Mouse (Mus musculus) embryo, embryonic 10 days (tissue): Measurements from ENCODE around the gene Scyl1.

Experiments
- DNase-seq: peaks from one replicate; pipeline ENCODE4 v3.0.0-alpha.2; 2015; ENCODE audit warnings: low spot score

Scyl1 gene

DNA sequence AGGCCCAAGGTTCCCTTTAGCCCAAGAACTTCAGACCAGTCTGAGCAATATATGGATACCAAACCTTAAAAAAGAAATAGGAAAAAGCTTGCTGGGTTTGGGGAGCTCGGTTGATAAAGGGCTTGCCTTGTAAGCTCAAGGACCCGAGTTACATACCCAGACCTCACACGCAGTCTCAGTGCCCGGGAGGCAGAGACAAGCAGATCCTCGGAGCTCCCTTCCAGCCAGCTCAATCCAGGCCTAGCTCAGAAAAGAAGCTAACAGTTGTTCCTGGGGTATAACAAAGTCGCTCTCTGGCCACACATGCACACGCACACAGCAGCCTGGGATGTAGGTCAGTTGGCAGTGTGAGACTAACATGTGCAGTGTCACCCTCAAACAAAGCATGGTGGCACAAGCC lies 16.7 kb upstream of the Scyl1 start:
- DNase-seq, result no peak

DNA sequence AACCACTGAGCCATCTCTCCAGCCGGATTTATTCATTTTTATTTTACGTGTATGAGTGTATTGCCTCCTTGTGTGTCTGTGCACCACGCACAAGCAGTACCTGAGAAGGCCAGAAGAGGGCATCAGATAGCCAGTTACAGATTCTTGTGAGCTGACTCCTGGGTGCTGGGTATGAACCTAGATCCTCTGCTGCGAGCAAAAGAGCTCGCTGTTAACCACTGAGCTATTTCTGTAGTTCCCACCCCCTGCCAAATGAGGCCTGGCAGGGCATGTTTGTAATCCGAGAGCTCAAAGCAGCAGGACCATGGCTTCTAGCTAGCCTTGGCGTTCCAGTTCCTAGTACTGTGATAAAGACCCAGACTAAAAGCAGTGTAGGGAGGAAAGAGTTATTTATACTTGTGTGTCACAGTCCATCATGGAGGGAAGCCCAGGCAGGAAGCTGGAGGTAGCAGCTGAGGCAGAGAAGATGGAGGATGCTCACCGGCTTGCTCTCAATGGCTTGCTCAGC lies 16.0 kb upstream of the Scyl1 start:
- DNase-seq, result peak; percentile 86

GRCm38 (mm10) chr19:5786441-5787114 lies 15.4 kb upstream of the Scyl1 start:
- DNase-seq, result peak; percentile 94

GRCm38 (mm10) chr19:5784958-5785577 lies 13.8 kb upstream of the Scyl1 start:
- no peak for DNase-seq

- no peak for DNase-seq
Measured at GRCm38 (mm10) chr19:5782121-5782520, 10.9 kb upstream of the Scyl1 start.

- DNase-seq, result no peak
Measured at GRCm38 (mm10) chr19:5781532-5781931, 10.3 kb upstream of the Scyl1 start.

GRCm38 (mm10) chr19:5780203-5780602 lies 9.0 kb upstream of the Scyl1 start:
- peak; percentile 32 for DNase-seq

DNA sequence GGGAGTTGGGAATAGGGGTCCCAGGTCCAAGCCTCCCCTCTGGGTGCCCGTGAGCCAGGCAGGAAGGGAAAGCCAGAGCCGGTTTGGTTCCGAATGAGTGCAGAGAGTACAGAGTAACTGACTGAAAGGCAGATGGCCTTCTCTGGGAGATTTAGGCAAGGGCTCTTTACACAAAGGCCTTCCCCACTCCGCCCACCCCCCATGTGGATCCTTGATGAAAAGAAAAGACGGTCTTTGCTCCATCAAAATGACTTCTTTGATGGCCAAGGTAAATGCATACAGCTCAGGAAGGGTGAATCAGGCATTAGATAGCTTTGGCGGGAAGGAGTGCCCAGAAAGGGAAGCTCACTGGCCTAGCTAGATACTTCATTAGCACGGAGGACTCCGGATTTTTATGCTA lies 7.1 kb upstream of the Scyl1 start:
- no peak for DNase-seq

GRCm38 (mm10) chr19:5777387-5778032 lies 6.3 kb upstream of the Scyl1 start:
- DNase-seq, result no peak

GRCm38 (mm10) chr19:5770311-5770710 lies 908 bp downstream of the Scyl1 start:
- DNase-seq, result no peak

DNA sequence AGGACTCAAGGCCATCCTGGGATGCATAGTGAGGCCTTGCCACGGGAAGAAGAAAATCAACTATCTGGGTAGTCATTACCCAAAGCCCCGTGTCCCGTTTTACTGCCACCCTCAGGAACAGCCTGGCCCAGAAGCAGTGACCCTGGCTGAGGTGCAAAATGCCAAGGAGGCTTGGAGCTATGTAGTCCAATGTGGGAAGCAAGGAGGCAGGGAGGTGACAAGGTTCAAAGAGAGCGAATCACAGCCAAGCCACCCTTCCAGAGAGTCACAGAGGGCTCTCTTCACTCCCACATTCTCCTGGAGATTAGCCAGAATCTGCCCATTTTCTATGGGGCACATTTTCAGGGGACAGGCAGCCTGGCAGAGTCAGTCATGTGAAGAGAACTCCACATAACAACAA lies 3.9 kb downstream of the Scyl1 start:
- no peak for DNase-seq

DNA sequence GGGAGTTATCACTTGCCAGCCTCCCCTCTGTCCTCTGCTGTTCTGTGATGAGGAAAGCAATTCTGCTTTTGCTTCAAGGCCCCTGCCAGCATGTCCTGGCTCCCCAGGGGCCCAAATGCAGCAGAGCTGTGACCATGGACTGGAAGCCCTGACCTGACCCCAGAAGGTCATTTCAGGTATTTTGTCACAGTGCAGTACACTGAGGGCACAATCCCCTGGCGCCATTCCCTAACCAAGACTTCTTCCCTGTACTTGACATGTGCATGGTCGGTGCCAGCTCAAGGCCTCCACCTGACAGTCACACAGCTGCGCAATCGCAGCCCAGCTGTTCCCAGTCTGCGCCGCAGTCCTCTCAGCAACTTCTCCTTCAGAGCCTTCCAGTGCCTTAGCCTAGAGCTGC lies 8.1 kb downstream of the Scyl1 start:
- no peak for DNase-seq

GRCm38 (mm10) chr19:5758878-5759403 lies 12.3 kb downstream of the Scyl1 start:
- no peak for DNase-seq

DNA sequence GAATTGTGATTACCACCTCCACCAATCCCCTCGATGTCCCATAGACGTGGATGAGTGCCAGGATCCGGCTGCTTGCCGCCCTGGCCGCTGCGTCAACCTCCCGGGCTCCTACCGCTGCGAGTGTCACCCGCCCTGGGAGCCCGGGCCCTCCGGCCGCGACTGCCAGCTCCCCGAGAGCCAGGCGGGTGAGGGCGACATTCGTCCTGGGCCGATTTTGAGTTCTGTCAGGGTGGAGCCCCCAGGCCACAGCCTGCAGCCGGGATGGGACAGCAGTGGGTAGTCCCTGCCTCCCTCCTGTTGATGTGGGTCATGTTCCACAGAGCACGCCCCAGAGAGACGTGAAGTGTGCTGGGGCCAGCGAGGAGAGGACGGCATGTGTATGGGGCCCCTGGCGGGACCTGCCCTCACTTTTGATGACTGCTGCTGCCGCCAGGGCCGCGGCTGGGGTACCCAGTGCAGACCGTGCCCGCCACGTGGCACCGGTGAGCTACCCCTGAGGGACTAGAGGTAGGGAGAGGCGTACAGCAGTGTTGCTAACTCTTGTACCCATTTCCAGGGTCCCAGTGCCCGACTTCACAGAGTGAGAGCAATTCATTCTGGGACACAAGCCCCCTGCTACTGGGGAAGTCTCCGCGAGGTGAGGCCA lies 14.1 kb downstream of the Scyl1 start:
- DNase-seq, result no peak

- peak; percentile 39 for DNase-seq
Measured at GRCm38 (mm10) chr19:5756321-5756985, 14.8 kb downstream of the Scyl1 start.

GRCm38 (mm10) chr19:5751742-5752141 lies 19.5 kb downstream of the Scyl1 start:
- peak; percentile 47 for DNase-seq

GRCm38 (mm10) chr19:5750951-5751350 lies 20.3 kb downstream of the Scyl1 start:
- peak; percentile 29 for DNase-seq

DNA sequence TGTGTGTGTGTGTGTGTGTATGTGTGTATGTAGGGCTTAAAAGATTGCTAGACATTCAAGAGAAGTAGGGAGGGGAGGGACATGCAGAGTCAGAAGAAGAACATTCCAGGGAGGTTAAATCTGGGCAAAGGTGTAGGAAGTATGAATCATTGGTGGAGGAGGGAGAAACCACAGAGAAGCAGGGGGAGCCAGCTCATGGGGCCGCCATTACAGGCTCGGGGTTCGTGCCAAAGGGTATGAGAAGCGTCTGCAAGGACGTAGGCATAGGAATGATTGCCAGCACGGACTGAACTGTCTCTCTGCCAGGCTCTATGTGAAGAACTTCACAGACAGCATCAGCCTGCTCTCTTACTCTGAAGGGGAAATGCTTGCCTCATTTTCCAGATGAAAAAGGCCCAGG lies 21.7 kb downstream of the Scyl1 start:
- DNase-seq, result no peak

DNA sequence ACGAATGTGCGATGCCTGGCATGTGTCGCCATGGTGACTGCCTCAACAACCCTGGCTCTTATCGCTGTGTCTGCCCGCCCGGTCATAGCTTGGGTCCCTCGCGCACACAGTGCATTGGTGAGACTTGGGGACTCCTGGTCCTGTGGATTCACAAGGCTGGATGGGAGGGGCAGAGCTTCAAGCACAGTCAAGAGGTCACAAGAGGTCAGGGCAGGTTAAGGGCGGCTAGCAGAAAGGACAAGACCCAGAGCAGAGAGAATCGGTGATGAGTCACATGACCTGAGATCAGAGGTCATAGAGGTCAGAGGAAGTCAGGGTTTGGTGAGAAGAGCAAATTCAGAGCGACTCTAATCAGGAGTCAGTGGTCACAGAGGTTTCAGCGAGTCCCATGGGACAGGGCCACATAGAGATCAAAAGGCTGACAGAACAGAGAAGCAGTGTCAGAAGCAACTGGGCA lies 24.3 kb downstream of the Scyl1 start:
- DNase-seq, result peak; percentile 69

DNA sequence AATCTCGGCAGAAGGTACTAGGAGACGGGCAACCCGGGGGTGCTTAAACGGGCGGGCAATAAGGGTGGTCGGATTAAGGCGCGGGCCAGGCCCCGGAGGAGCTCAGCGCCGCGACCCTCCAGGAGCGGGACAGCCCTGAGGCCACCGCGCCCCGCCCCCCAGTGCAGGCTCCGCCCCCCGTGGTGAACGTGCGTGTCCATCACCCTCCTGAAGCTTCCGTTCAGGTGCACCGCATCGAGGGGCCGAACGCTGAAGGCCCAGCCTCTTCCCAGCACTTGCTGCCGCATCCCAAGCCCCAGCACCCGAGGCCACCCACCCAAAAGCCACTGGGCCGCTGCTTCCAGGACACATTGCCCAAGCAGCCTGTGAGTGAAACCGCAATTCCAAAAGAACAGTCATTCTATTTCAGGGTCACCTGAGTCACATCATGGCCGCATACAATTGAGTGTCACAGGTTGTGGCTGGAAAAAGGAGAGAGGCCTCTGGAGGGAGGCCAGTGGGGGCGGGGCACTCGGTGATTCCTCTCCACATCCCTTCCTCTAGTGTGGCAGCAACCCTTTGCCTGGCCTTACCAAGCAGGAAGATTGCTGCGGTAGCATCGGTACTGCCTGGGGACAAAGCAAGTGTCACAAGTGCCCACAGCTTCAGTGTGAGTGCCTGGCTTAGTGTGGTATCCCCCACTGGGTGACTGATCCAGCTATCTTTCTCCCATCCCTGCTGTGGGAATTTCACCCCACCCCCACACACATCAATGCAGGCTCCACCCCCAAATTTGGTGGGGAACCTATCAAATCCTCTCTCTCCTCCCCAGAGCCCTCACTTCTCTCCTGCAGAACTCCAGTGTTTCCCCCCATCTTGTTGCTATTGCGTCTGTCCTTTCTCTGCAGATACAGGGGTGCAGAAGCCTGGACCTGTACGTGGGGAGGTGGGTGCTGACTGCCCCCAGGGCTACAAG lies 25.2 kb downstream of the Scyl1 start:
- no peak for DNase-seq

- DNase-seq, result no peak
Measured at GRCm38 (mm10) chr19:5743576-5743975, 27.6 kb downstream of the Scyl1 start.
